Mouse (Mus musculus) forebrain, embryonic 15.5 days (tissue): ENCODE data around the gene 4930452B06Rik. TPM values are rescaled to one million over a fixed set of nuclear protein-coding genes. Genes with fewer than 3 reads are reported as not detected.

Experiments used
- ATAC-seq: fragments of 200-750 bp; cut with Nextera tagmentation; replicated peaks from 2 replicates; pipeline ENCODE4 v1.8.0; 2017; ENCODE audit warnings: mild to moderate bottlenecking, moderate TSS enrichment, moderate library complexity
- H3K27ac ChIP-seq: fragments of 300-500 bp; sonication (generic); replicated peaks from 2 replicates; pipeline ENCODE4 v1.5.1; 2015; ENCODE audit warnings: mild to moderate bottlenecking, inconsistent platforms
- H3K27me3 ChIP-seq: fragments of 300-500 bp; sonication (generic); 2 replicates; pipeline ENCODE4 v1.6.1; 2015; ENCODE audit warnings: inconsistent platforms
- H3K36me3 ChIP-seq: fragments of 300-500 bp; sonication (generic); 2 replicates; pipeline ENCODE4 v1.6.1; 2015; ENCODE audit warnings: mild to moderate bottlenecking, inconsistent platforms
- H3K4me1 ChIP-seq: fragments of 300-500 bp; sonication (generic); 2 replicates; pipeline ENCODE4 v1.6.1; 2015; ENCODE audit warnings: inconsistent platforms
- H3K4me2 ChIP-seq: fragments of 300-500 bp; sonication (generic); replicated peaks from 2 replicates; pipeline ENCODE4 v1.6.1; 2015; ENCODE audit warnings: mild to moderate bottlenecking, inconsistent platforms
- H3K4me3 ChIP-seq: fragments of 300-500 bp; sonication (generic); 2 replicates; pipeline ENCODE4 v1.5.1; 2015; ENCODE audit warnings: mild to moderate bottlenecking, inconsistent platforms
- H3K9ac ChIP-seq: fragments of 300-500 bp; sonication (generic); replicated peaks from 2 replicates; pipeline ENCODE4 v1.6.1; 2015; ENCODE audit warnings: mild to moderate bottlenecking, inconsistent platforms
- H3K9me3 ChIP-seq: fragments of 300-500 bp; sonication (generic); 2 replicates; pipeline ENCODE4 v1.6.1; 2016; ENCODE audit warnings: inconsistent platforms
- WGBS: fragments of 180-500 bp; shearing (Covaris S2); methylation state at CpG from one replicate; pipeline ENCODE4 v1.1.7; 2015; ENCODE audit warnings: mixed read lengths; 5-methylcytosine and 5-hydroxymethylcytosine counted together
- polyA plus RNA-seq: library from polyadenylated mRNA; unstranded; fragments of >200 nt; fragmentation: Nextera tagmentation; extraction: Ambion mirVana; gene quantifications from 2 replicates; pipeline ENCODE4 v1.2.1, GENCODE M21; 2015

Gene 4930452B06Rik
- polyA plus RNA-seq, 1 experiment from 2014 or later: 6.5 TPM

GRCm38 (mm10) chr14:8475851-8476250, 190.2 kb downstream of the 4930452B06Rik start:
- 0 out of 2 replicates have a peak, but pooled peaks have one; percentile 51 for ATAC-seq
- WGBS: 36% methylated on average over 5 of the region's 5 CpGs
- Histone ChIP-seq H3K36me3 (no peaks in the 10 kb centered on the region), H3K4me3 (no peak overlapping the region), H3K4me2 (no peak overlapping the region), H3K9ac (no peak overlapping the region), H3K27me3 (no peaks in the 10 kb centered on the region), H3K9me3 (no peaks in the 10 kb centered on the region), H3K27ac (no peak overlapping the region), H3K4me1 (peaks cover 23% of the 10 kb centered on the region)

GRCm38 (mm10) chr14:8472884-8473283, 193.2 kb downstream of the 4930452B06Rik start:
- 84% methylated on average over 2 of the region's 2 CpGs for WGBS
- H3K9ac ChIP-seq: no peak overlapping the region
- peaks cover 16% of the 10 kb centered on the region for H3K4me1 ChIP-seq
- no peak overlapping the region for H3K27ac ChIP-seq
- no peak overlapping the region for H3K4me2 ChIP-seq
- H3K4me3 ChIP-seq: no peak overlapping the region
- H3K36me3 ChIP-seq: no peaks in the 10 kb centered on the region
- no peaks in the 10 kb centered on the region for H3K9me3 ChIP-seq
- no peak for ATAC-seq
- H3K27me3 ChIP-seq: no peaks in the 10 kb centered on the region

GRCm38 (mm10) chr14:8464401-8465154, 201.5 kb downstream of the 4930452B06Rik start:
- no peak overlapping the region for H3K4me2 ChIP-seq
- no peak overlapping the region for H3K27ac ChIP-seq
- no peaks in the 10 kb centered on the region for H3K36me3 ChIP-seq
- H3K9ac ChIP-seq: no peak overlapping the region
- no peak for ATAC-seq
- 38% methylated on average over 14 of the region's 14 CpGs for WGBS
- H3K27me3 ChIP-seq: no peaks in the 10 kb centered on the region
- H3K4me1 ChIP-seq: peaks cover 29% of the 10 kb centered on the region
- no peaks in the 10 kb centered on the region for H3K9me3 ChIP-seq
- H3K4me3 ChIP-seq: no peak overlapping the region

GRCm38 (mm10) chr14:8462973-8463372, 203.1 kb downstream of the 4930452B06Rik start:
- Histone ChIP-seq H3K9ac (no peak overlapping the region), H3K4me1 (peaks cover 29% of the 10 kb centered on the region), H3K27ac (no peak overlapping the region), H3K27me3 (no peaks in the 10 kb centered on the region), H3K9me3 (no peaks in the 10 kb centered on the region), H3K4me2 (no peak overlapping the region), H3K4me3 (no peak overlapping the region), H3K36me3 (no peaks in the 10 kb centered on the region)
- WGBS: 38% methylated on average over 4 of the region's 4 CpGs
- ATAC-seq: no peak

GRCm38 (mm10) chr14:8462321-8462909, 203.6 kb downstream of the 4930452B06Rik start:
- WGBS: 64% methylated on average over 6 of the region's 6 CpGs
- Histone ChIP-seq H3K27ac (no peak overlapping the region), H3K36me3 (no peaks in the 10 kb centered on the region), H3K9ac (no peak overlapping the region), H3K9me3 (no peaks in the 10 kb centered on the region), H3K4me1 (peaks cover 29% of the 10 kb centered on the region), H3K4me3 (no peak overlapping the region), H3K27me3 (no peaks in the 10 kb centered on the region), H3K4me2 (no peak overlapping the region)
- ATAC-seq: no peak

GRCm38 (mm10) chr14:8460226-8461129, 205.6 kb downstream of the 4930452B06Rik start:
- H3K36me3 ChIP-seq: no peaks in the 10 kb centered on the region
- H3K4me3 ChIP-seq: no peak overlapping the region
- peak; percentile 78 for ATAC-seq
- no peaks in the 10 kb centered on the region for H3K27me3 ChIP-seq
- 40% methylated on average over 19 of the region's 19 CpGs for WGBS
- H3K9ac ChIP-seq: no peak overlapping the region
- peaks cover 29% of the 10 kb centered on the region for H3K4me1 ChIP-seq
- H3K27ac ChIP-seq: no peak overlapping the region
- H3K9me3 ChIP-seq: no peaks in the 10 kb centered on the region
- no peak overlapping the region for H3K4me2 ChIP-seq

- ATAC-seq: no peak
- no peak overlapping the region for H3K4me2 ChIP-seq
- WGBS: 79% methylated on average over 4 of the region's 4 CpGs
- H3K27me3 ChIP-seq: no peaks in the 10 kb centered on the region
- no peak overlapping the region for H3K27ac ChIP-seq
- H3K36me3 ChIP-seq: no peaks in the 10 kb centered on the region
- H3K4me1 ChIP-seq: peaks cover 23% of the 10 kb centered on the region
- no peak overlapping the region for H3K4me3 ChIP-seq
- H3K9ac ChIP-seq: no peak overlapping the region
- no peaks in the 10 kb centered on the region for H3K9me3 ChIP-seq
These were observed 206.3 kb downstream of the 4930452B06Rik start for GRCm38 (mm10) chr14:8459759-8460158.

- H3K27me3 ChIP-seq: no peaks in the 10 kb centered on the region
- H3K4me2 ChIP-seq: no peak overlapping the region
- no peaks in the 10 kb centered on the region for H3K4me1 ChIP-seq
- H3K36me3 ChIP-seq: no peaks in the 10 kb centered on the region
- H3K27ac ChIP-seq: no peak overlapping the region
- no peaks in the 10 kb centered on the region for H3K9me3 ChIP-seq
- H3K9ac ChIP-seq: no peak overlapping the region
- no peak overlapping the region for H3K4me3 ChIP-seq
- no peak for ATAC-seq
- 95% methylated on average over 4 of the region's 4 CpGs for WGBS
These were observed 214.9 kb downstream of the 4930452B06Rik start for GRCm38 (mm10) chr14:8451117-8451516.

GRCm38 (mm10) chr14:8450342-8450741, 215.7 kb downstream of the 4930452B06Rik start:
- no peaks in the 10 kb centered on the region for H3K36me3 ChIP-seq
- no peak overlapping the region for H3K4me2 ChIP-seq
- 94% methylated on average over 6 of the region's 6 CpGs for WGBS

GRCm38 (mm10) chr14:8449299-8449698, 216.7 kb downstream of the 4930452B06Rik start:
- no peaks in the 10 kb centered on the region for H3K27me3 ChIP-seq
- no peak overlapping the region for H3K4me2 ChIP-seq
- no peak overlapping the region for H3K4me3 ChIP-seq
- no peak overlapping the region for H3K9ac ChIP-seq
- H3K36me3 ChIP-seq: no peaks in the 10 kb centered on the region
- no peak overlapping the region for H3K27ac ChIP-seq
- H3K4me1 ChIP-seq: no peaks in the 10 kb centered on the region
- ATAC-seq: no peak
- no peaks in the 10 kb centered on the region for H3K9me3 ChIP-seq

More at GRCm38 (mm10) chr14:8450342-8450741, 215.7 kb downstream of the 4930452B06Rik start:
- Histone ChIP-seq H3K4me1 (no peaks in the 10 kb centered on the region), H3K4me3 (no peak overlapping the region), H3K27ac (no peak overlapping the region), H3K9me3 (no peaks in the 10 kb centered on the region), H3K27me3 (no peaks in the 10 kb centered on the region), H3K9ac (no peak overlapping the region)
- ATAC-seq: no peak

GRCm38 (mm10) chr14:8447352-8447751, 218.7 kb downstream of the 4930452B06Rik start:
- no peak overlapping the region for H3K9ac ChIP-seq
- no peaks in the 10 kb centered on the region for H3K9me3 ChIP-seq
- H3K4me2 ChIP-seq: no peak overlapping the region
- no peaks in the 10 kb centered on the region for H3K4me1 ChIP-seq
- 84% methylated on average over 1 of the region's 1 CpGs for WGBS
- ATAC-seq: no peak
- no peaks in the 10 kb centered on the region for H3K36me3 ChIP-seq
- no peak overlapping the region for H3K27ac ChIP-seq
- no peak overlapping the region for H3K4me3 ChIP-seq
- no peaks in the 10 kb centered on the region for H3K27me3 ChIP-seq

- Histone ChIP-seq H3K9ac (no peak overlapping the region), H3K27me3 (no peaks in the 10 kb centered on the region), H3K4me3 (no peak overlapping the region), H3K9me3 (no peaks in the 10 kb centered on the region), H3K4me1 (peaks cover 2% of the 10 kb centered on the region; the same call in 1 of the 2 replicates), H3K36me3 (no peaks in the 10 kb centered on the region), H3K4me2 (no peak overlapping the region), H3K27ac (no peak overlapping the region)
- ATAC-seq: no peak
- 78% methylated on average over 2 of the region's 2 CpGs for WGBS
These were observed 221.7 kb downstream of the 4930452B06Rik start for GRCm38 (mm10) chr14:8444363-8444762.
